Mouse (Mus musculus): Measurements from ENCODE around the gene Gm21083.

Gm21083 gene

GRCm38 (mm10) chr5:15630068-15630467, 52.9 kb downstream of the Gm21083 start:
- DNase-seq: peak; percentile 22
